Mouse (Mus musculus) lung, embryonic 16.5 days (tissue): Measurements from ENCODE around the gene Gm11559. TPM values are rescaled to one million over a fixed set of nuclear protein-coding genes. Genes with fewer than 3 reads are reported as not detected.
"Not testable (repeated sequence)": the region's sequence is repeated elsewhere in the genome, so short reads cannot be mapped to it uniquely, and the experiment has no call there.

Source experiments
- ATAC-seq: fragments of 200-750 bp; cut with Nextera tagmentation; 2 replicates; pipeline ENCODE4 v1.8.0; 2017; ENCODE audit warnings: low read depth, mild to moderate bottlenecking, moderate library complexity
- H3K27ac ChIP-seq: fragments of 300-500 bp; sonication (generic); 2 replicates; pipeline ENCODE4 v1.5.1; 2014; ENCODE audit warnings: mild to moderate bottlenecking, control low read depth, low read length
- H3K27me3 ChIP-seq: fragments of 300-500 bp; sonication (generic); 2 replicates; pipeline ENCODE4 v1.6.1; 2014; ENCODE audit warnings: low read depth, low read length, mixed read lengths; ENCODE audit not compliant: control insufficient read depth, insufficient read depth
- H3K36me3 ChIP-seq: fragments of 300-500 bp; sonication (generic); 2 replicates; pipeline ENCODE4 v1.6.1; 2014; ENCODE audit warnings: low read length; ENCODE audit not compliant: control insufficient read depth, insufficient read depth
- H3K4me1 ChIP-seq: fragments of 300-500 bp; sonication (generic); replicated peaks from 2 replicates; pipeline ENCODE4 v1.6.1; 2014; ENCODE audit warnings: low read length, mixed read lengths; ENCODE audit not compliant: control insufficient read depth, insufficient read depth
- H3K4me2 ChIP-seq: fragments of 300-500 bp; sonication (generic); 2 replicates; pipeline ENCODE4 v1.6.1; 2014; ENCODE audit warnings: low read depth, low read length, control low read depth
- H3K4me3 ChIP-seq: fragments of 300-500 bp; sonication (generic); 2 replicates; pipeline ENCODE4 v1.5.1; 2014; ENCODE audit warnings: mild to moderate bottlenecking, low read length, control low read depth
- H3K9ac ChIP-seq: fragments of 300-500 bp; sonication (generic); 2 replicates; pipeline ENCODE4 v1.6.1; 2014; ENCODE audit warnings: low read length, control low read depth
- H3K9me3 ChIP-seq: fragments of 300-500 bp; sonication (generic); 2 replicates; pipeline ENCODE4 v1.6.1; 2016; ENCODE audit warnings: low read length; ENCODE audit not compliant: control insufficient read depth
- WGBS: fragments of 180-500 bp; shearing (Covaris S2); extraction: QIAGEN DNeasy Blood & Tissue Kit; methylation state at CpG from one replicate; pipeline ENCODE4 v1.1.7; 2014; 5-methylcytosine and 5-hydroxymethylcytosine counted together
- polyA plus RNA-seq: library from polyadenylated mRNA; unstranded; fragments of >200 nt; fragmentation: Nextera tagmentation; extraction: Ambion mirVana; gene quantifications from 2 replicates; pipeline ENCODE4 v1.2.1, GENCODE M21; 2015

The Gm11559 gene
- polyA plus RNA-seq = not detected in 2 replicates

GRCm38 (mm10) chr11:99864176-99864575, at the start of gene Gm11559:
Gene Gm11559 (plus strand): TSS chr11:99864476.
- not testable (repeated sequence) for H3K27ac ChIP-seq, H3K9ac ChIP-seq, H3K27me3 ChIP-seq, H3K4me3 ChIP-seq, H3K4me1 ChIP-seq, H3K4me2 ChIP-seq, H3K9me3 ChIP-seq, ATAC-seq, H3K36me3 ChIP-seq
- 59% methylated on average over 1 of the region's 1 CpGs for WGBS

GRCm38 (mm10) chr11:99815566-99815965, 48.7 kb upstream of the Gm11559 start, which contains the start of gene Gm11564:
Gene Gm11564 (minus strand): TSS chr11:99815666.
- ATAC-seq, H3K9me3 ChIP-seq, H3K4me1 ChIP-seq, H3K36me3 ChIP-seq, H3K4me3 ChIP-seq, H3K4me2 ChIP-seq, H3K27ac ChIP-seq, H3K27me3 ChIP-seq, H3K9ac ChIP-seq: not testable (repeated sequence)
- WGBS = 81% methylated on average over 2 of the region's 2 CpGs

- no peak within 1 kb of the TSS for H3K4me3 ChIP-seq
- 72% methylated on average over 1 of the region's 1 CpGs for WGBS
- no peak for ATAC-seq
- no peak within 1 kb of the TSS for H3K27ac ChIP-seq
- H3K9ac ChIP-seq = no peak within 1 kb of the TSS
- no peak within 1 kb of the TSS for H3K4me2 ChIP-seq
- no peaks in the 10 kb centered on the region for H3K27me3 ChIP-seq
- H3K9me3 ChIP-seq = no peaks in the 10 kb centered on the region
- H3K36me3 ChIP-seq = no peaks in the 10 kb centered on the region
- H3K4me1 ChIP-seq = no peaks in the 10 kb centered on the region
Observed at GRCm38 (mm10) chr11:99837966-99838365, 26.3 kb upstream of the Gm11559 start, which contains the start of gene 2300003K06Rik. Gene 2300003K06Rik (minus strand): TSS chr11:99838066.

GRCm38 (mm10) chr11:99842185-99842584, 22.1 kb upstream of the Gm11559 start:
- Histone ChIP-seq H3K9ac (no peak overlapping the region), H3K4me3 (no peak overlapping the region), H3K27ac (no peak overlapping the region), H3K9me3 (no peaks in the 10 kb centered on the region), H3K4me1 (no peaks in the 10 kb centered on the region), H3K27me3 (no peaks in the 10 kb centered on the region), H3K4me2 (no peak overlapping the region), H3K36me3 (no peaks in the 10 kb centered on the region)
- ATAC-seq = no peak
- 78% methylated on average over 1 of the region's 1 CpGs for WGBS

GRCm38 (mm10) chr11:99846746-99847145, 17.5 kb upstream of the Gm11559 start:
- Histone ChIP-seq H3K27ac (no peak overlapping the region), H3K4me3 (no peak overlapping the region), H3K27me3 (no peaks in the 10 kb centered on the region), H3K9ac (no peak overlapping the region), H3K36me3 (no peaks in the 10 kb centered on the region), H3K4me1 (no peaks in the 10 kb centered on the region), H3K4me2 (no peak overlapping the region), H3K9me3 (no peaks in the 10 kb centered on the region)
- no peak for ATAC-seq
- 87% methylated on average over 2 of the region's 2 CpGs for WGBS

- Histone ChIP-seq H3K9ac (no peak within 1 kb of the TSS), H3K36me3 (no peaks in the 10 kb centered on the region), H3K4me1 (no peaks in the 10 kb centered on the region), H3K4me2 (no peak within 1 kb of the TSS), H3K9me3 (no peaks in the 10 kb centered on the region), H3K4me3 (no peak within 1 kb of the TSS), H3K27me3 (no peaks in the 10 kb centered on the region), H3K27ac (no peak within 1 kb of the TSS)
- ATAC-seq = no peak
Observed at GRCm38 (mm10) chr11:99851508-99851907, 12.8 kb upstream of the Gm11559 start, which contains the start of gene Krtap4-16. Gene Krtap4-16 (minus strand): TSS chr11:99851608.

GRCm38 (mm10) chr11:99854121-99854520, 10.2 kb upstream of the Gm11559 start:
- no peaks in the 10 kb centered on the region for H3K27me3 ChIP-seq
- H3K27ac ChIP-seq = no peak overlapping the region
- 53% methylated on average over 3 of the region's 3 CpGs for WGBS
- H3K9me3 ChIP-seq = no peaks in the 10 kb centered on the region
- no peak for ATAC-seq
- H3K4me1 ChIP-seq = no peaks in the 10 kb centered on the region
- H3K4me2 ChIP-seq = no peak overlapping the region
- H3K36me3 ChIP-seq = no peaks in the 10 kb centered on the region
- no peak overlapping the region for H3K9ac ChIP-seq
- no peak overlapping the region for H3K4me3 ChIP-seq

- no peak within 1 kb of the TSS for H3K27ac ChIP-seq
- ATAC-seq = no peak
- WGBS = 77% methylated on average over 2 of the region's 2 CpGs
Observed at GRCm38 (mm10) chr11:99857617-99858016, 6.7 kb upstream of the Gm11559 start, which contains the start of gene Gm11568. Gene Gm11568 (plus strand): TSS chr11:99857917.

GRCm38 (mm10) chr11:99858761-99859160, 5.5 kb upstream of the Gm11559 start:
- H3K27me3 ChIP-seq = no peaks in the 10 kb centered on the region
- H3K9me3 ChIP-seq = no peaks in the 10 kb centered on the region
- no peak for ATAC-seq
- H3K4me3 ChIP-seq = no peak overlapping the region
- WGBS = 69% methylated on average over 2 of the region's 2 CpGs
- no peaks in the 10 kb centered on the region for H3K4me1 ChIP-seq
- no peak overlapping the region for H3K4me2 ChIP-seq
- no peak overlapping the region for H3K27ac ChIP-seq
- no peak overlapping the region for H3K9ac ChIP-seq
- H3K36me3 ChIP-seq = no peaks in the 10 kb centered on the region

More at GRCm38 (mm10) chr11:99857617-99858016, 6.7 kb upstream of the Gm11559 start, which contains the start of gene Gm11568:
- H3K36me3 ChIP-seq = no peaks in the 10 kb centered on the region
- H3K4me1 ChIP-seq = no peaks in the 10 kb centered on the region
- no peak within 1 kb of the TSS for H3K4me3 ChIP-seq
- no peak within 1 kb of the TSS for H3K9ac ChIP-seq
- no peaks in the 10 kb centered on the region for H3K27me3 ChIP-seq
- H3K9me3 ChIP-seq = no peaks in the 10 kb centered on the region
- no peak within 1 kb of the TSS for H3K4me2 ChIP-seq

- H3K27ac ChIP-seq, H3K9ac ChIP-seq, H3K36me3 ChIP-seq, H3K4me1 ChIP-seq, H3K9me3 ChIP-seq, H3K4me3 ChIP-seq, ATAC-seq, H3K27me3 ChIP-seq, H3K4me2 ChIP-seq: not testable (repeated sequence)
- 55% methylated on average over 1 of the region's 1 CpGs for WGBS
Observed at GRCm38 (mm10) chr11:99873089-99873488, 8.8 kb downstream of the Gm11559 start, which contains the start of gene Krtap9-1. Gene Krtap9-1 (plus strand): TSS chr11:99873389.
